Mouse (Mus musculus) frontal cortex, postnatal 14 days (tissue): Measurements from ENCODE around the gene Prkag2.
"Not testable (repeated sequence)": the region's sequence is repeated elsewhere in the genome, so short reads cannot be mapped to it uniquely, and the experiment has no call there.

Experiments
- DNase-seq, 2 experiments: peaks; one replicate each; pipeline ENCODE4 v3.0.0; 2022; ENCODE audit warnings: low spot score in 2 of 2

The Prkag2 gene

GRCm38 (mm10) chr5:24826056-24826770, 274.2 kb downstream of the Prkag2 start:
- no peak for DNase-seq

- no peak for DNase-seq
Measured at GRCm38 (mm10) chr5:24825365-24826055, 274.9 kb downstream of the Prkag2 start.

- DNase-seq = no peak
Measured at GRCm38 (mm10) chr5:24823864-24824405, 276.5 kb downstream of the Prkag2 start.

- DNase-seq = no peak
Measured at GRCm38 (mm10) chr5:24822781-24823180, 277.7 kb downstream of the Prkag2 start.

- not testable (repeated sequence) for DNase-seq
Measured at GRCm38 (mm10) chr5:24822231-24822630, 278.2 kb downstream of the Prkag2 start.

GRCm38 (mm10) chr5:24821403-24821841, 279.0 kb downstream of the Prkag2 start:
- no peak for DNase-seq

- DNase-seq = no peak
Measured at GRCm38 (mm10) chr5:24820627-24821026, 279.8 kb downstream of the Prkag2 start.

GRCm38 (mm10) chr5:24817191-24817590, 283.3 kb downstream of the Prkag2 start:
- DNase-seq = no peak

- DNase-seq = no peak
Measured at GRCm38 (mm10) chr5:24813946-24814345, 286.5 kb downstream of the Prkag2 start.

- no peak for DNase-seq
Measured at GRCm38 (mm10) chr5:24813005-24813404, 287.4 kb downstream of the Prkag2 start.
